Mouse (Mus musculus): ENCODE results near the gene Myadml2.

DNA sequence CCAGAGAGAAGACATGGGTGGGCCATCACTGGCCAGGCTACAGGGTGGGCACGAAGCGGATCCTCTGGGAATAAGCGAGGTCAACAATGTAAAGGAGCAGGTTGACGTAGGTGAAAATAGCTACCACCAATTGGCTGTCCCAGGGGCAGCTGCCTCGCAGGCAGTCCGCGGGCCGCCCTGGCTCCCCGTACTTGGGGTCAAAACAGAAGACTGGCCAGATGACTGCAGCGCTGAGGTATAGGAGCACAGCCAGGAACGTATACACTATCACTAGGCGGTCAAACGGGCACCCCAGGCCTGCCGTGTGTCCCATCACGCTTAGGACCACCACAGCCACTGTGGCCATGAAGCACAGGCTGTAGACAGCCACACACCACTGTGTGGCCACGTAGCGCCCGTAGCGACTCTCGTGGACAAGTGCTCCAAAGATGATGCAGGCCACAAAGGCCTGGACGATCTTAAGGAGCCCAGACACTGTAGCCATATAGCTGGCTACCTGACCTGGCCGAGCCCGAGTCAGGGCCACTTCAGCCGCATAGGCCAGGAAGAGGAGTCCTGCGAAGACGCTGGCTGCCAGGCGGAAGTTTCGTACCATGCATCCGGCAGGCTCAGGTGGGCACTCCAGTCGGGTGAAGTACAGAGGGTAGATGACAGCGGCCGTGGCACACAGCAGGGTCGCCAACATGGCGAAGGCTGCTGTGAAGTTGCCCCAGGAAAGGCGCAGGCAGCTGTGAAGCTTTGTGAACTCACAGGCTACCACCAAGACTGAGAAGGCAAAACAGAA, 719 bp downstream of the Myadml2 start:
- no peak for TF ChIP-seq POLR2A (IDR thresholded peaks at IDR 0.05; ENCODE audit: low read depth, low read length)
- no peak for TF ChIP-seq CTCF (IDR thresholded peaks at IDR 0.05; ENCODE audit: borderline replicate concordance, insufficient read depth, low read length)
